Mouse (Mus musculus): ENCODE data around the gene Card19. TPM values are rescaled to one million over a fixed set of nuclear protein-coding genes. Genes with fewer than 3 reads are reported as not detected.

Card19 gene
- polyA plus RNA-seq, 1 experiment from 2014 or later = 32.0 TPM

DNA sequence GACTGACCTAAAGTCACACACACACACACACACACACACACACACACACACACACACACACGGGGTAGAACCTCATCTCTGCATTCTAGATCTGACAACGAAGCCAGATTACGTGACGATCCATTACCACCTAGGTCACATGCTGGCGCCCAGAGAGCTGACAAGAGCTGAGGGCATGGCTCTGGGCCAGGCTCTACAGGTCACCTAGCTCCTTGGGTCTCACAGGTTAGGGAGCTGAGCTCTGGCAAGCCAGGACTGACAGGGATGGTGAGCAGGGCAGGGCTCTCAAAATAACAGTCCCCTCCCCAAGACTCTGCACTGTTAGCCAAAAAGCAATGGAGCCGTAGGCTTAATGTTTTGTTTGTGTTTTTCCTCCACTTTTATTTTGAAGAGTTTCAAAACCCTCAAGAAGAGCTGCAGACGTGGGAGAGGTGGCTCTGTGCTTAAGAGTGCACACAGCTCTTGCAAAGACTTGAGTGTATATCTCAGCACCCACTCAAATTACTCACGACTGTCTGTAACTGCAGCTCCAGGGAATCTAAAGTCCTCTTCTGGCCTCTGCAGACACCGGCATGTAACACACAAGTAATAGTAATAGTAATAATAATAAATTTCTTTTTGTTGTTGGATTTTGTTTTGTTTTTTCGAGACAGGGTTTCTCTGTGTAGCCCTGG is 57.7 kb downstream of the Card19 start:
- H3K27ac ChIP-seq = no peak overlapping the region
- no peaks in the 10 kb centered on the region for H3K36me3 ChIP-seq
- H3K4me1 ChIP-seq = no peaks in the 10 kb centered on the region
- H3K9ac ChIP-seq = no peak overlapping the region
- ATAC-seq (ENCODE audit: low FRiP score, low read depth) = no peak
- H3K4me3 ChIP-seq = no peak overlapping the region
- WGBS = 78% methylated on average over 10 of the region's 10 CpGs
- no peak overlapping the region for H3K4me2 ChIP-seq (replicated peaks)
- H3K27me3 ChIP-seq (replicated peaks) = no peaks in the 10 kb centered on the region
- peaks cover 4% of the 10 kb centered on the region; the same call in 1 of the 2 replicates for H3K9me3 ChIP-seq

DNA sequence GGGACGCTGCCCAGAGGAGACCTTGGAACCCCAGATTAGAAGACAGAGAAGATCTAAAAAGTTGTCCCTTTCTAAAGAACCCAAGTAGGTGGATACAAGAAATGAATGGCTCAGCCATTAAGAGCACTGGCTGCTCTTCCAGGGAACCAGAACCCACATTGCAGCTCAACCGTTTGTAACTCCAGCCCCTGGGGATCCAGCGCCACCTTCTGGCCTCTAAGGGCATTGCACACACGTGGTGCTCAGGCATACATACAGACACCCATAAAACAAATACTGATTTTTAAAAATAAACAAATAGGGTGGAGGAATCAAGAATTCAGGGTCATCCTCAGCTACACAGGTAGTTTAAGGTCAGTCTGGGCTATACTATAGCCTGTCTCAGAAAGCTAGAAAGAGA is 59.2 kb downstream of the Card19 start:
- no peak overlapping the region for H3K4me2 ChIP-seq (replicated peaks)
- ATAC-seq (ENCODE audit: low FRiP score, low read depth) = no peak
- H3K4me3 ChIP-seq = no peak overlapping the region
- H3K27ac ChIP-seq = no peak overlapping the region
- H3K9me3 ChIP-seq = peaks cover 4% of the 10 kb centered on the region; the same call in 1 of the 2 replicates
- no peaks in the 10 kb centered on the region for H3K36me3 ChIP-seq
- no peaks in the 10 kb centered on the region for H3K4me1 ChIP-seq
- no peak overlapping the region for H3K9ac ChIP-seq
- 80% methylated on average over 4 of the region's 4 CpGs for WGBS
- H3K27me3 ChIP-seq (replicated peaks) = no peaks in the 10 kb centered on the region

DNA sequence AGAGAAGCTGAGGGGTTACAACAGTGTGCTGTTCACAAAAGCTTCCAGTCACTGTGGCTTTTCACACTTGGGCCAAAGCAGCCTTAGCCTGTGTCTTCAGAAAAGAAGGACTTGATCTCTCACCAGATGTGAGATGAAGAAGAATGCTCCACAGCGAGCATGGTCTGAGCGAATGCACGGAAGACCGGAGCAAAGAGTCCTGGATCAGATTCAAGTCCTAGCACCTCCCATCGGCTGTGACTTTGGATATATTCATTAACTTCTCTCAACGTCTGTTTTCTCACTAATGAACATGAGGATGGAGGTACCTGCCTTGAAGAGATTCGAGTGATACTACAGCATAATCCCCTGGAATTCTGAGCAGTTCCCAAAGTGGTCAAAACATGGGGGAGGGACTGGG is 61.2 kb downstream of the Card19 start:
- 69% methylated on average over 7 of the region's 7 CpGs for WGBS

DNA sequence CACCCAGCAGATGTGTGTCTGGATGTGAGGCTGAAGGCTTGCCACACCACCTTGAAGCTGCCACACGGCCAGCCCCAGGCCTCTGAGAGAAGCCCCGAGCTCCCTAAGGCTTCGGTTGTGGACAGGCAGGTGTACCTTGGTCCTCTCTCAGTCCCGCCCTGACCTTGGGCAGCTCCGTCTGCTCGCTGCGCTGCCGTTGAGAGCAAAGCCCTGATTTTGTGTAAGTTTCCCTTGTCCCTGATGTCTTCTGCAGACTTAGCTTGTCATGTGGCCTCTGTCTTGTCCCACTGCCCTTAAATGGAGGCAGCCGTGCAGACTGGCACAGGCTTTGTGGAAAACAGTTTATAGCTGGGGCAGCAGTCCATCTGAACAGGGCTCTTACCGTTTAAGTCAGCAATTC is 61.8 kb downstream of the Card19 start:
- no peak overlapping the region for H3K4me2 ChIP-seq (replicated peaks)
- H3K9me3 ChIP-seq = peaks cover 4% of the 10 kb centered on the region; the same call in 1 of the 2 replicates
- H3K36me3 ChIP-seq = no peaks in the 10 kb centered on the region
- 76% methylated on average over 10 of the region's 10 CpGs for WGBS
- no peak overlapping the region for H3K4me3 ChIP-seq
- H3K27ac ChIP-seq = no peak overlapping the region
- H3K27me3 ChIP-seq (replicated peaks) = 0 out of 2 replicates have a peak, but pooled peaks cover 1% of the 10 kb centered on the region
- ATAC-seq (ENCODE audit: low FRiP score, low read depth) = no peak
- no peak overlapping the region for H3K9ac ChIP-seq
- H3K4me1 ChIP-seq = no peaks in the 10 kb centered on the region

More for the DNA sequence above, 61.2 kb downstream of the Card19 start:
- no peak for ATAC-seq (ENCODE audit: low FRiP score, low read depth)
- H3K36me3 ChIP-seq = no peaks in the 10 kb centered on the region
- no peak overlapping the region for H3K27ac ChIP-seq
- H3K9ac ChIP-seq = no peak overlapping the region
- H3K4me3 ChIP-seq = no peak overlapping the region
- no peaks in the 10 kb centered on the region for H3K27me3 ChIP-seq (replicated peaks)
- H3K9me3 ChIP-seq = peaks cover 4% of the 10 kb centered on the region; the same call in 1 of the 2 replicates
- no peak overlapping the region for H3K4me2 ChIP-seq (replicated peaks)
- H3K4me1 ChIP-seq = no peaks in the 10 kb centered on the region

Other genes with a start within 250 kb of the Card19 start
- 15.3 and 15.9 TPM in 2 replicates for gene Fam120a, start 248.0 kb downstream of the Card19 start, polyA plus RNA-seq (2016; fragmentation: Nextera tagmentation; extraction: Ambion mirVana)
- gene Wnk2, start 68.0 kb downstream of the Card19 start, polyA plus RNA-seq (2016; fragmentation: Nextera tagmentation; extraction: Ambion mirVana) = 16.4 and 17.2 TPM in 2 replicates
- 18.5 and 21.0 TPM in 2 replicates for gene Ninj1, start 28.6 kb downstream of the Card19 start, polyA plus RNA-seq (2016; fragmentation: Nextera tagmentation; extraction: Ambion mirVana)
- gene Susd3, start 32.7 kb upstream of the Card19 start, polyA plus RNA-seq (2016; fragmentation: Nextera tagmentation; extraction: Ambion mirVana) = 0.68 and 0.70 TPM in 2 replicates
- 2.6 and 2.7 TPM in 2 replicates for gene Fgd3, start 104.3 kb upstream of the Card19 start, polyA plus RNA-seq (2016; fragmentation: Nextera tagmentation; extraction: Ambion mirVana)
- 44.5 and 49.9 TPM in 2 replicates for gene Bicd2, start 125.5 kb upstream of the Card19 start, polyA plus RNA-seq (2016; fragmentation: Nextera tagmentation; extraction: Ambion mirVana)
- gene Ippk, start 205.2 kb upstream of the Card19 start, polyA plus RNA-seq (2016; fragmentation: Nextera tagmentation; extraction: Ambion mirVana) = 16.3 TPM in 2 replicates